Mouse (Mus musculus) embryonic fibroblast, embryonic 13.5 days (primary cell): ENCODE results near the gene Kirrel3.

Source experiments
- CTCF ChIP-seq: IDR thresholded peaks from 2 replicates; pipeline ENCODE4 v1.5.1; 2011; ENCODE audit warnings: mild to moderate bottlenecking, control low read depth, low read length, moderate library complexity, borderline replicate concordance; ENCODE audit not compliant: insufficient read depth
- POLR2A ChIP-seq: IDR thresholded peaks from 2 replicates; pipeline ENCODE4 v1.6.1; 2011; ENCODE audit warnings: low read depth, mild to moderate bottlenecking, control low read depth, low read length, moderate library complexity

- TF ChIP-seq POLR2A (no peak), CTCF (no peak)
These were observed 75.6 kb downstream of the Kirrel3 start for GRCm38 (mm10) chr9:34561281-34561680.
